Mouse (Mus musculus): ENCODE data around the gene Olfr978.
"Not testable (repeated sequence)": the region's sequence is repeated elsewhere in the genome, so short reads cannot be mapped to it uniquely, and the experiment has no call there.

GRCm38 (mm10) chr9:39976581-39977145 is 15.2 kb upstream of the Olfr978 start:
- not testable (repeated sequence) for TF ChIP-seq CTCF (IDR thresholded peaks at IDR 0.05; ENCODE audit: low read depth, low read length); POLR2A (IDR thresholded peaks at IDR 0.05; ENCODE audit: extremely low read depth, insufficient read depth, low read length)

Data from liver, adult 2 months (tissue).